Mouse (Mus musculus) liver, embryonic 11.5 days (tissue): Measurements from ENCODE around the gene Fnbp1. TPM values are rescaled to one million over a fixed set of nuclear protein-coding genes. Genes with fewer than 3 reads are reported as not detected.

Source experiments
- ATAC-seq: fragments of 200-750 bp; cut with Nextera tagmentation; replicated peaks from 2 replicates; pipeline ENCODE4 v1.8.0; 2017; ENCODE audit warnings: moderate number of reproducible peaks, mild to moderate bottlenecking, moderate TSS enrichment, moderate library complexity; ENCODE audit not compliant: low FRiP score
- DNase-seq: peaks from one replicate; pipeline ENCODE4 v3.0.0-alpha.2; 2017; ENCODE audit warnings: low spot score
- H3K27ac ChIP-seq: fragments of 300-500 bp; sonication (generic); 2 replicates; pipeline ENCODE4 v1.5.1; 2014; ENCODE audit warnings: mild to moderate bottlenecking, low read depth, low read length, control low read depth
- H3K27me3 ChIP-seq: fragments of 300-500 bp; sonication (generic); replicated peaks from 2 replicates; pipeline ENCODE4 v1.6.1; 2014; ENCODE audit warnings: low read length, mixed read lengths; ENCODE audit not compliant: control insufficient read depth, insufficient read depth
- H3K36me3 ChIP-seq: fragments of 300-500 bp; sonication (generic); 2 replicates; pipeline ENCODE4 v1.6.1; 2014; ENCODE audit warnings: mild to moderate bottlenecking, low read length, moderate library complexity, mixed read lengths; ENCODE audit not compliant: control insufficient read depth, insufficient read depth
- H3K4me1 ChIP-seq: fragments of 300-500 bp; sonication (generic); replicated peaks from 2 replicates; pipeline ENCODE4 v1.6.1; 2014; ENCODE audit warnings: low read length, mixed read lengths; ENCODE audit not compliant: control insufficient read depth, insufficient read depth
- H3K4me2 ChIP-seq: fragments of 300-500 bp; sonication (generic); 2 replicates; pipeline ENCODE4 v1.6.1; 2014; ENCODE audit warnings: mild to moderate bottlenecking, control low read depth, moderate library complexity
- H3K4me3 ChIP-seq: fragments of 300-500 bp; sonication (generic); 2 replicates; pipeline ENCODE4 v1.5.1; 2014; ENCODE audit warnings: low read depth, low read length, control low read depth
- H3K9ac ChIP-seq: fragments of 300-500 bp; sonication (generic); 2 replicates; pipeline ENCODE4 v1.6.1; 2014; ENCODE audit warnings: low read depth, low read length, control low read depth
- H3K9me3 ChIP-seq: fragments of 300-500 bp; sonication (generic); 2 replicates; pipeline ENCODE4 v1.6.1; 2016; ENCODE audit warnings: low read length, inconsistent platforms, mixed read lengths; ENCODE audit not compliant: control insufficient read depth
- WGBS: fragments of 180-500 bp; shearing (Covaris S2); extraction: QIAGEN DNeasy Blood & Tissue Kit; methylation state at CpG from one replicate; pipeline ENCODE4 v1.1.7; 2014; 5-methylcytosine and 5-hydroxymethylcytosine counted together
- polyA plus RNA-seq: library from polyadenylated mRNA; unstranded; fragments of >200 nt; fragmentation: Nextera tagmentation; extraction: Ambion mirVana; gene quantifications from 2 replicates; pipeline ENCODE4 v1.2.1, GENCODE M21; 2014

Gene Fnbp1
- polyA plus RNA-seq, 1 experiment from 2014 or later, result 20.6 TPM

DNA sequence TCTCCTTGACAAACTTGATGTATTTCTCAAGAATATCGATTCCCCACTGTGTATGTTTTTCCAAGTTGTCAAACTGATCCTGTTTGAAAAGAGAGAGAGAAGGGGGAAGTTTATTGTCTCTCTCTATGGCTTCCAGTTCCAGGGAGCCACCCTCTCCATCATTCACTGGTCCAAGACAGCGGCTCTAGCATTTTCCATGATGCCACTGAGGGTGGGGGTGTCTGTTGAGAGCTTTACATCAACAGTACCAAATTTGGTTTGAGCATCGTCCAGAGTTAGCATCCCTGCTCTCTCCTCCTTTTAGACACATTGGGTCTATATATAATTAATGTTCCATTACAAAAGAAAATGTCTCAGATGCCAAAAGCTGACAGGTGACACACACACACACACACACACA is 36.5 kb downstream of the Fnbp1 start:
- Histone ChIP-seq H3K9ac (no peak overlapping the region), H3K4me1 (peaks cover 42% of the 10 kb centered on the region)

DNA sequence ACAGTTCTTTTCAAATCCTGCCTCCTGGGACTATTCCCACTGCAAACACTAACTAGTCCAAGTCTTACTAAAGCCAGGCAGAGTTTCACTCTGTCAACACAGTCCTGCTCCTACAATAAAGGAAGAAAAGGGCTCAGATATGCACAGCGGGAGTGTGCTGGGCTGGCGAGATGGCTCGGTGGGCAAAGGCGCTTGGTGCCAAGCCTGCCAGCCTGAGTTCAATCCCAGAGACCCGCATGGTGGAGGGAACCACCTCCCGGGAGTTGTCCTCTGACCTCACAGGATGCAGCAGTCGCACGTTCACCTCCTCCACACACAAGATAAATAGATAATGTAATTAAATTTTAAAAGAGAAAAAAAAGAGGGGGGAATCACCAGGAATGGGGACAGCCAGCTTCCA is 38.5 kb downstream of the Fnbp1 start:
- Histone ChIP-seq H3K4me2 (no peak overlapping the region), H3K27me3 (no peaks in the 10 kb centered on the region), H3K4me3 (no peak overlapping the region), H3K9me3 (no peaks in the 10 kb centered on the region; the same call in 1 of the 2 replicates), H3K27ac (no peak overlapping the region), H3K9ac (no peak overlapping the region), H3K4me1 (peaks cover 24% of the 10 kb centered on the region), H3K36me3 (peaks cover 8% of the 10 kb centered on the region)
- DNase-seq (no peak), ATAC-seq (no peak)
- whole genome bisulfite sequencing, result 78% methylated on average over 8 of the region's 8 CpGs

More for the DNA sequence above, 36.5 kb downstream of the Fnbp1 start:
- Histone ChIP-seq H3K9me3 (no peaks in the 10 kb centered on the region; the same call in 1 of the 2 replicates), H3K27me3 (no peaks in the 10 kb centered on the region), H3K4me2 (no peak overlapping the region), H3K4me3 (no peak overlapping the region), H3K36me3 (peaks cover under 1% of the 10 kb centered on the region; the same call in 1 of the 2 replicates), H3K27ac (no peak overlapping the region)
- ATAC-seq (no peak), DNase-seq (no peak)
- 89% methylated on average over 3 of the region's 3 CpGs for WGBS

DNA sequence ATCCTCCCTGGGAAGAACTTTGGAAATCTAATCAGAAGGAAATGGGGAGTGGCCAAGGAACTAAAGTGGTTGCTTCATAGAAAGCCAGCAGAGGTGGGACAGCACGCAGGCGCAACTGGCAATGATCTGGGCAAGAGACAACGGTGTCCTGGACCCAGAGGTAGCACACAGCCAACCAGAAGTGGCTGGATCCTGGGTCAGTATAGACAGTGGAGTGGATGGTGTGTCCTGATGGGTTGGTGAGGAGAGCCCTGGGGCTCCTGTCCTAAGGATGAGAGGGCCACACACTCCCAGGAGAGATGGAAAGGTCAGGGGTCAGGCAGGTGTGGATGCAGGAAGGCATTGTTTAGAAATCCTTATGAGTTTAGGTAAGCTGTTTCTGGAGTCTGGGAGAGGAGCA is 40.5 kb downstream of the Fnbp1 start:
- no peak overlapping the region for H3K27ac ChIP-seq
- H3K27me3 ChIP-seq, result no peaks in the 10 kb centered on the region
- peaks cover 8% of the 10 kb centered on the region for H3K36me3 ChIP-seq
- ATAC-seq (no peak), DNase-seq (no peak)
- no peak overlapping the region for H3K9ac ChIP-seq
- peaks cover 8% of the 10 kb centered on the region for H3K4me1 ChIP-seq
- H3K4me3 ChIP-seq, result no peak overlapping the region
- H3K9me3 ChIP-seq, result no peaks in the 10 kb centered on the region; the same call in 1 of the 2 replicates
- H3K4me2 ChIP-seq, result no peak overlapping the region
- 84% methylated on average over 3 of the region's 3 CpGs for WGBS

DNA sequence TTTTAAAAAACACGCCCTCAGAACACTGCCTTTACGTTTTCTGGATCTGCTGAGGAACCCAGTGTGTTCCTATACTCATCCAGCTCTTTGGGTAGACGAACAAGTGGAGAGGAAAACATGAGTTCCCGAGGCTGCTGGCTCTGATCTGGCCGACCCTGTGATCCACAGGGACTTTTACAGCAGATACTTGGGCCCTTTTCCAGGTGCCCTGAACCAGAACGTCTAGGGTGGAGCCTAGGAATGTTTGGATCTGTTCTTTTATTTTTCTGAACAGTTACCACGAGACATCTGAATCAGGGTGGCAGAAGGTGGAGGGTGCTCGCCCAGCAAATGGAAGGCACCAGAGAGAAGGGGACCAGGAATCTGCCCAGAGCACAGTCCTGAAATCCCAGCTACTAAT is 42.7 kb downstream of the Fnbp1 start:
- Histone ChIP-seq H3K9me3 (no peaks in the 10 kb centered on the region; the same call in 1 of the 2 replicates), H3K4me3 (no peak overlapping the region), H3K9ac (no peak overlapping the region), H3K4me2 (no peak overlapping the region), H3K27me3 (no peaks in the 10 kb centered on the region), H3K36me3 (peaks cover 10% of the 10 kb centered on the region), H3K4me1 (peaks cover 16% of the 10 kb centered on the region), H3K27ac (no peak overlapping the region)
- WGBS, result 79% methylated on average over 8 of the region's 8 CpGs
- no peak for ATAC-seq
- no peak for DNase-seq

DNA sequence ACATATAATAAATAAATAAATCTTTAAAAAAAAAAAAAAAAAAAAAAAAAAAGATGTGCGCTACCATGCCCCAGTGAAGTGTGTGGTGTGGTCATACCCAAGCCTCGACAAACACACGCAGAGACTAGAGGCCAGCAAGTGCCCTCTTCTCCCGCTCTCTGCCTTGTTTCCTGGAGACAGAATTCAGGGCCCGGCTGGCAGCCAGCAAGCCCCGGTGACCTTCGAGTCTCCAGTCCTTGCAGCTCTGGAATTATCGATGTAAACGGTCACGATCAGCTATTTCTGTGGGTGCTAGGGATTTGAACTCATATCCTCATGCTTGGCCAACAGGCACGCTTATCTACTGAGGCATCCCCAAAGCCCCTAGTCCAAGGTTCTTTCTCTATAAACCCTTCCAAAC is 43.2 kb downstream of the Fnbp1 start:
- no peak overlapping the region for H3K4me3 ChIP-seq
- H3K27ac ChIP-seq, result no peak overlapping the region
- DNase-seq (no peak), ATAC-seq (no peak)
- peaks cover 10% of the 10 kb centered on the region for H3K36me3 ChIP-seq
- H3K9me3 ChIP-seq, result no peaks in the 10 kb centered on the region; the same call in 1 of the 2 replicates
- no peak overlapping the region for H3K4me2 ChIP-seq
- H3K9ac ChIP-seq, result no peak overlapping the region
- peaks cover 14% of the 10 kb centered on the region for H3K4me1 ChIP-seq
- 88% methylated on average over 11 of the region's 11 CpGs for WGBS
- no peaks in the 10 kb centered on the region for H3K27me3 ChIP-seq

DNA sequence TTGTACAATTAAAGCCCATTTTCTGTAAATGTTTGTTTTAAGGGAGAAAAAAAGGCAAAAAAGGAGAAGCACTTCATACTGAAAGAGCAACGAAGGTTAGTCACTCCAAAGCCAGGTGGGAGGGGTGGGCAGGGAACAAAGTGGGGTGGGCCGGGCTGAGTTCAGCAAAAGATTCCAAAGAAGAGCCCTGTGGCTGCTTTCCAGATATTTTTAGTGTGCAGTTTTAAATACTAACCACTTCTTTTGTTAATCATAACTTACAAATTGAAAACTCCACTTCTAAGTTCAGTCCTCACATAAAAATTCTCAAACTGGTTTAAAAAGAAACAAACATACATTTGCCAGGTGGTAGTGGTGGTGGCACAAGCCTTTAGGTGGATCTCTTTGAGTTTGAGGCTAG is 44.5 kb downstream of the Fnbp1 start:
- Histone ChIP-seq H3K4me2 (no peak overlapping the region), H3K36me3 (peaks cover 10% of the 10 kb centered on the region), H3K27ac (no peak overlapping the region), H3K9ac (no peak overlapping the region), H3K4me1 (peaks cover 14% of the 10 kb centered on the region), H3K4me3 (no peak overlapping the region), H3K27me3 (no peaks in the 10 kb centered on the region), H3K9me3 (no peaks in the 10 kb centered on the region; the same call in 1 of the 2 replicates)
- 78% methylated on average over 2 of the region's 2 CpGs for WGBS
- ATAC-seq, result no peak
- DNase-seq, result no peak

DNA sequence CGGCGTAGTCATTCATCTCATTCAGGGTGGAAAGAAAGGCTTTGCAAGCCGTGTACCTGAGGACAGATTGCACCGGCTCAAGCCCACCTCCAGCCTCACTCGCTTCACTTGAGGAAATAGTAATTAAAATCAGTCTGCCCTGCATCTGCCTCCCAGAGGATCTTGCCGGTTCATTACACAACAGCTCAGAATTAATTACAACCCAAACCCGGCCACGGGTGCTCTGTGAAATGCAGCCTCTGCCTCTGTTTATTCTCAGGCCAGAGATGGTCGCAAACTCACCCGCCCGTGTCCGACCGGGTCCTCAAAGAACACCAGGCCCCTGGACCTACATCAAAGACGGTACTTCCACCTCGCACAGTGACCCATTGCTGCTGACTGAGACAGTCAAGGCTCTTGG is 45.7 kb downstream of the Fnbp1 start:
- 91% methylated on average over 15 of the region's 15 CpGs for WGBS
- peaks cover 14% of the 10 kb centered on the region for H3K36me3 ChIP-seq
- H3K4me2 ChIP-seq, result no peak overlapping the region
- H3K4me1 ChIP-seq, result peaks cover 11% of the 10 kb centered on the region
- no peaks in the 10 kb centered on the region for H3K27me3 ChIP-seq
- DNase-seq (no peak), ATAC-seq (no peak)
- no peaks in the 10 kb centered on the region; the same call in 1 of the 2 replicates for H3K9me3 ChIP-seq
- H3K4me3 ChIP-seq, result no peak overlapping the region
- H3K27ac ChIP-seq, result no peak overlapping the region
- no peak overlapping the region for H3K9ac ChIP-seq

DNA sequence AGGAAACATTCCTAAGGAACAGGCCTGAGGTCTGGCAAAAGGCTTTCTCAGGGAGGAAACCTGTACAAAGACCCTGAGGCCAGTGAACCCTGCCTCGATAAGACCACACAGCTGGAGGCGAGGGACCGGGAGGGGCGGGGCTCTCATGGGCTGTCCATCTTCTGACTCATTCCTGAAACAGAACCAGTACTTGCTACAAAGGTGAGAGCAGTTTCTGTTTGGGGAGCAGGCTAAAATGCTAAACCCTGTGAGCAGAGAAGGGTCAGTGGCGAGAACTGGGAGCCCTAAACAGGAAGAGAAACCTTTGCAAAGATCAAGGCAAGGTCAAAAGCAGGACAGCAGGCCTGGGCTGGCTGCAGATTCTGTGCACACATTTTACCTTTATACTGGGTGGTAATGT is 47.2 kb downstream of the Fnbp1 start:
- ATAC-seq, result no peak
- peaks cover 6% of the 10 kb centered on the region; the same call in 1 of the 2 replicates for H3K36me3 ChIP-seq
- WGBS, result 51% methylated on average over 5 of the region's 5 CpGs
- peaks cover 8% of the 10 kb centered on the region; the same call in 1 of the 2 replicates for H3K4me1 ChIP-seq
- no peak overlapping the region for H3K9ac ChIP-seq
- no peak overlapping the region for H3K4me3 ChIP-seq
- H3K4me2 ChIP-seq, result no peak overlapping the region
- no peaks in the 10 kb centered on the region for H3K9me3 ChIP-seq
- H3K27me3 ChIP-seq, result no peaks in the 10 kb centered on the region
- H3K27ac ChIP-seq, result no peak overlapping the region
- DNase-seq, result no peak

DNA sequence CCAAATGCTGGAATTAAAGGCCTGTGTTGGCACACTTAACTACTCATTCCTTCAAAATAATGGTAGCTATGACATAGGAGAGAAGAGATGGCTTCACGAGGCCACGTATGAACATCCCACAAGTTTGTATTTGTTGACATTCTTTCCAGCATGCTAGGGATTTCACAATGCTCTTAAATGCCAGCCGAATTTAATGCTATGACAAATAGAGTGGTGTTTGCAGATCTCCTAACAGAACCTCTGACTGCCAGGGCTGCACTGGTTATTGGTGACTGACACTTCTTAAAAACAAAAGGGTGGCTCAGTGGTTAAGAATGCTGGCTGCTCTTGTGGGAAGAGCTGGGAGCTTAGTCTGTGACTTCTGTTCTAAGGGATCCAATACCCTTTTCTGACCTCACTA is 48.9 kb downstream of the Fnbp1 start:
- Histone ChIP-seq H3K4me3 (no peak overlapping the region), H3K9ac (no peak overlapping the region), H3K36me3 (peaks cover 6% of the 10 kb centered on the region; the same call in 1 of the 2 replicates), H3K27me3 (no peaks in the 10 kb centered on the region), H3K27ac (no peak overlapping the region), H3K4me2 (no peak overlapping the region), H3K4me1 (peaks cover 24% of the 10 kb centered on the region), H3K9me3 (no peaks in the 10 kb centered on the region)
- DNase-seq (no peak), ATAC-seq (no peak)
- WGBS, result 87% methylated on average over 3 of the region's 3 CpGs
